Mouse (Mus musculus) A20 (cell line): ENCODE measurements around the gene Ksr1.
"Not testable (repeated sequence)": the region's sequence is repeated elsewhere in the genome, so short reads cannot be mapped to it uniquely, and the experiment has no call there.

ENCODE experiments used
- DNase-seq: peaks from one replicate; pipeline ENCODE4 v3.0.0-alpha.2; 2011; ENCODE audit warnings: low read depth, low spot score

Gene Ksr1

GRCm38 (mm10) chr11:79013056-79013455 lies 133.2 kb downstream of the Ksr1 start:
- DNase-seq, result no peak

GRCm38 (mm10) chr11:79012529-79012928 lies 133.7 kb downstream of the Ksr1 start:
- no peak for DNase-seq

- DNase-seq, result no peak
Observed at GRCm38 (mm10) chr11:79008891-79009290, 137.3 kb downstream of the Ksr1 start.

- no peak for DNase-seq
Observed at GRCm38 (mm10) chr11:79008007-79008775, 138.0 kb downstream of the Ksr1 start.

- not testable (repeated sequence) for DNase-seq
Observed at GRCm38 (mm10) chr11:79007356-79007755, 138.9 kb downstream of the Ksr1 start.

GRCm38 (mm10) chr11:79006417-79006816 lies 139.8 kb downstream of the Ksr1 start:
- DNase-seq, result no peak

GRCm38 (mm10) chr11:79005578-79006394 lies 140.4 kb downstream of the Ksr1 start:
- DNase-seq, result no peak

- DNase-seq, result no peak
Observed at GRCm38 (mm10) chr11:79003769-79004638, 142.2 kb downstream of the Ksr1 start.

- no peak for DNase-seq
Observed at GRCm38 (mm10) chr11:79003053-79003768, 143.0 kb downstream of the Ksr1 start.

- DNase-seq, result no peak
Observed at GRCm38 (mm10) chr11:79002551-79002951, 143.7 kb downstream of the Ksr1 start.

GRCm38 (mm10) chr11:79001871-79002270 lies 144.3 kb downstream of the Ksr1 start:
- no peak for DNase-seq

GRCm38 (mm10) chr11:78999118-78999517 lies 147.1 kb downstream of the Ksr1 start:
- DNase-seq, result no peak

GRCm38 (mm10) chr11:78990875-78991543 lies 155.2 kb downstream of the Ksr1 start:
- not testable (repeated sequence) for DNase-seq

GRCm38 (mm10) chr11:78990096-78990495 lies 156.1 kb downstream of the Ksr1 start:
- DNase-seq, result no peak

GRCm38 (mm10) chr11:78989206-78989605 lies 157.0 kb downstream of the Ksr1 start:
- not testable (repeated sequence) for DNase-seq

- DNase-seq, result no peak
Observed at GRCm38 (mm10) chr11:78986311-78987002, 159.8 kb downstream of the Ksr1 start.

- DNase-seq, result no peak
Observed at GRCm38 (mm10) chr11:78985505-78985904, 160.7 kb downstream of the Ksr1 start.

GRCm38 (mm10) chr11:78984483-78985177 lies 161.6 kb downstream of the Ksr1 start, which contains the start of gene Lgals9:
TSS of gene Lgals9 (minus strand) at chr11:78984946.
- DNase-seq, result peak; percentile 27

GRCm38 (mm10) chr11:78983539-78983938 lies 162.7 kb downstream of the Ksr1 start:
- DNase-seq, result no peak
